Mouse (Mus musculus) adrenal gland, adult 8-10 months (tissue): ENCODE results near the gene Wdr24. TPM values are rescaled to one million over a fixed set of nuclear protein-coding genes. Genes with fewer than 3 reads are reported as not detected.
"Not testable (repeated sequence)": the region's sequence is repeated elsewhere in the genome, so short reads cannot be mapped to it uniquely, and the experiment has no call there.

Experiments
- DNase-seq: peaks from one replicate; pipeline ENCODE4 v3.0.0; 2022
- total RNA-seq, 4 experiments: library from RNA; stranded (reverse); gene quantifications; 2 replicates each; pipeline ENCODE4 v1.2.4; 2022

Gene Wdr24
- total RNA-seq, result 10 to 100 TPM; 21.9 to 28.0 (median 24.5) TPM

DNA sequence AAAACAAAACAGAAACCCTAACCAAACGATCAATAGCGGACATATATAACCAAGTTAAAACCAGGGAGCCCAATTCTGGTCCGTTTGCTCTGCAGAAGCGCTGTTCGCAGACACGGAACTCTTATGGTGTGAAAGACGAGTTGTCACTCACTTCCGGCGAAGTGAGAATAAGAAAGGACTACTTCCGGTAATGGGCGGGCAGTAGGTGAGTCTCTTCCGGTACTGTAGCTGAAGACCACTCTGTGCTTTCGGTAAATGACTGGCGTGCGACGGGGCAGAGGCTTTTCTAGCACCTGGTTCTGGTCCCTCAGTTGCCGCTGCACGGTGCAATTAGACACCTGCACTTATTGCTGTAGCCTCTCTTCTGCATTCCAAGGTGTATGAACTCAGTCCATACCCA, at the start of gene Wdr24:
Gene Wdr24, plus strand, starts transcription at position 176 of the 400 bp plus-strand sequence.
- peak; percentile 65 for DNase-seq

DNA sequence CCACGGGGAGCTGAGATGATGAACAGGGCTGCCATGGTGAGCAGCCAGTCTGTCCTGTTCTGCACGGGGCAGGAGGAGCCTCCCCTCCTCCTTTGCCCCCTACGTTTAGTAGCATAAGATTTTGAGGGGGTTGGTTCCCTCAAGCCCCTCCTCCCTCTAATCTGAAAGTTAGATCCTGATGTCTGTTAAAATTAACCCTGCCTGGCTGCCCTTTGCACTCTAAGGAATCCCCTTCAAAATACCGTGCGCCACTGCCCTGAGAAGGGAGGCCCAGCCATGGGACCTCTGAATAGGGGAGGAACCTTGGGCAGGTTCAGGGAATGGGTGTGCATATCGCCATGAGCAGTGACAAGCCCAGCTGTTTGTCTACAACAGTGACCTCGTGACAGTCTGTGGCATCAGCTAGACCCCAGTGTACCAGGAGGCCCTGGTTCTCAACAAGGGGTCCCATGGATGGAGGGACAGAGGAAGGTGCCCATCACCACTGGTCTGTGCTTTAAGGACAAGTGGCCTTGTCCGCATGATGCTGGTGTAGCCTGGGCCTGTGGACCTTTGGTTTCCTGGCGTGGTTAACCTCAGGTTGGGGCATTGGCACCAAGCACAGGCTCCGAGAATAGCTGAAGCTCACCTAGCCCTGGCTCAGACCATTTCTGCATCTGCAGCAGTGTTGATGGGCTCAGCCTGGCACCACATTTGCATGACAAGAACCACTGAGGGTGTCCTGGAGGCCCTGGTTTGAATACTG, 47.9 kb upstream of the Wdr24 start:
- DNase-seq, result no peak

GRCm38 (mm10) chr17:25777948-25778347, 45.5 kb upstream of the Wdr24 start:
- no peak for DNase-seq

GRCm38 (mm10) chr17:25781339-25781738, 42.1 kb upstream of the Wdr24 start:
- DNase-seq, result no peak

DNA sequence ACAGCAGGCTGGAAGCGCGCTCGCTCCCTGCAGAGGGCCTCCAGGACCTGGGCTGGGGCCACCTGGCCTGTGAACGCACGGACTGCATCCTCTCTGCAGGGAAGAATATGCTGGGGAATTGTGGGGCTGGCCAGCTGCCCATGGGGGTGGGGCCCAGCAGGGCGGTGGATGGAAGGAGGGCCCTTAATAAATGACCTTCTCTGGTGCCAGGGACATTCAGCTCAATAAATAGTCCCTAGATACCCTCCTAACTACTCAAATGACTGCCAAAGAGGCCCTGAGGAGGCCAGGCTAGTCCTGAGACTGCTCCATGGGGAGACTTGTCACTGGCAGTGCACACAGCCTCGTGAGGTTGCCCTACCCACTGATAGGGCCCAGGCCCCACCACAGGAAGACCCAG, 40.3 kb upstream of the Wdr24 start:
- no peak for DNase-seq

GRCm38 (mm10) chr17:25783861-25784574, 39.4 kb upstream of the Wdr24 start:
- DNase-seq, result no peak

DNA sequence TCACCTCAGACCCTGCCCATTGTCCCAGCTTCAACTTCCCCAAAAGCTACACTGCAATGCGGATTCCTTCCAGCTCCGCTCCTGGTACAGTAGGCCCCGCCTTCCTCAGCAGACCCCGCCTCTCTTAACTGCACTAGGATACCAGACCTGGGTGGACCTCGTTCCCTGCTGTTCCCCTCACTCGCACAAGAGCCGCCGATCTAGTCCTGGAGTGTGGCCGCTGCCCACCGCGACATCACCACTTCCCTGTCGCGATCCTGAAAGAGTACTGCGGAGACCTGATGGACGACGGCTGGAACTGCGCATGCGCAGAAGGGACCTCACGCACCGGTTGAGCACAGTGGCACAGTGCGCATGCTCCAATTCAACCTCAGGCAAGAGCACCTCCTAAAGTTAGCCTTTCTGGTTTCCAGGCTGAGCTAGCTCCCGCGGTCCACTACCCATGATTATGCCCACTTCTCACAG, 38.1 kb upstream of the Wdr24 start, which contains the start of gene Haghl:
Gene Haghl, minus strand, starts transcription at position 393 of the 465 bp plus-strand sequence.
- peak; percentile 92 for DNase-seq

GRCm38 (mm10) chr17:25786280-25786679, 37.1 kb upstream of the Wdr24 start, which contains the start of gene Ccdc78:
Ccdc78 (plus strand) TSS chr17:25786580.
- no peak for DNase-seq

- no peak for DNase-seq
Observed at GRCm38 (mm10) chr17:25786781-25787504, 36.5 kb upstream of the Wdr24 start.

DNA sequence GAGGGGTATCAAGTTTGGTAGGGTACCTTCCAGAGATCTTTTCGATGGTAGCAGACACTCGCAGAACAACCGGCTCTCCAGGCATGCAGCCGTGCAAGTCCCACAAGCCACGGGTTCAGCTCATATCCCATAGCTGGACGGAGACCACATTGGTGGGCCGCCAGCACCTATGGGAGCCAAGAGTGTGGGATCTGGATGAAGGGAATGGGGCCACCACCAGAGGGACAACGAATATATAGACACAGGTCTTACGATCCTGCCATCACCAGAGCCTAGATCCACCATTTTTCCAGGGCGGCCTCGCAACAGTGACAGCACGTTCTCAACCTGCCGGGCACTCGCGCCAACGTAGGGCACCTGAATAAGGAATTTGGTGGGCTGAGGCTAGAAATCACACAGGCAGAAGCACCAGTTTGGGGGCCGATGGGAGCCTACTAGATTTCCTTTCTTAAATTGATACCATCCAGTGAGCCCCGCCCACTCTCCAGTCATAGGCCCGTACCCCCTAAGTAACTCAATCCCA, 32.0 kb upstream of the Wdr24 start:
- DNase-seq, result no peak

GRCm38 (mm10) chr17:25791843-25792527, 31.4 kb upstream of the Wdr24 start:
- DNase-seq, result no peak

GRCm38 (mm10) chr17:25792615-25793014, 30.8 kb upstream of the Wdr24 start, which contains the start of gene Fam173a:
Fam173a (minus strand) TSS chr17:25792901.
- DNase-seq, result no peak

- DNase-seq, result no peak
Observed at GRCm38 (mm10) chr17:25794197-25794596, 29.2 kb upstream of the Wdr24 start.

- DNase-seq, result no peak
Observed at GRCm38 (mm10) chr17:25794998-25795397, 28.4 kb upstream of the Wdr24 start.

GRCm38 (mm10) chr17:25795609-25796092, 27.8 kb upstream of the Wdr24 start, which contains the start of gene AC134908.4:
AC134908.4 (minus strand) TSS chr17:25795659.
- no peak for DNase-seq

GRCm38 (mm10) chr17:25796211-25796771, 27.1 kb upstream of the Wdr24 start:
- no peak for DNase-seq

- peak; percentile 82 for DNase-seq
Observed at GRCm38 (mm10) chr17:25796951-25797369, 26.5 kb upstream of the Wdr24 start, which contains the start of gene Metrn. Metrn (minus strand) TSS chr17:25797136.

DNA sequence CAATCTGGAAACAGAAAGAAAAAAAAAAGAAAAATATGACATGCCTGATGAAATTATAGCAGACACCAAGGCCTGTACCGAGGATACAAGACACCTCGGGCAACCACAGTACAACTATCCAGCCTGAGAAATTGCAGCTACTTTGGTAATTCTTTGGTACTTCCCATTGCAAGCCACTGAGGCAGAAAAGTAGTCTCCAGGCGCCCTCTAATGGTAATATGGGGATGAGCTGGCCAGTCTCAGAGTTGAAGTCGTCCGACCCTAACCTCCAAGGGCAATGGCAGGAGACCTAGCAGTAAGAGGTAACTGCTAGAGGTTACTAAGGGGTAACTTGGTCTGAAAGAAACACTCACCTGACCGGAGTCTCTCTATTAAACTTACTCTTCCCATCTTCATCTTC, 22.4 kb upstream of the Wdr24 start:
- DNase-seq, result no peak

- peak; percentile 85 for DNase-seq
Observed at GRCm38 (mm10) chr17:25802825-25803517, 20.5 kb upstream of the Wdr24 start.

- no peak for DNase-seq
Observed at GRCm38 (mm10) chr17:25806507-25806906, 16.9 kb upstream of the Wdr24 start.

DNA sequence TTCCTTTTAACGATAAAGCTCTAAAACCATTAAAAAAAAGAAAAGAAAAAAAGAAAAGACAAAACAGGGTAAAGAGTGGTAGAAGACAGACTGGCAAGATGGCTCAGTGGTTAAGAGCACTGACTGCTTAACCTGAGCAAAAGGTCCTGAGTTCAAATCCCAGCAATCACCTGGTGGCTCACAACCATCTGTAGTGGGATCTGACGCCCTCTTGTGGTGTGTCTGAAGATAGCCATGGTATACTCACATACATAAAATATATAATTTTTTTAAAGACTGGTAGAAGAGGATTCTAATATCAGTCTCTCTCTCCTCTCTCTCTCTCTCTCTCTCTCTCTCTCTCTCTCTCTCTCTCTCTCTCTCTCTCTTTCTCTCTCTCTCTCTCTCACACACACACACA, 16.0 kb upstream of the Wdr24 start:
- DNase-seq, result not testable (repeated sequence)
